Mouse (Mus musculus) CH12.LX (cell line): ENCODE results near the gene Vmn2r83. TPM values are rescaled to one million over a fixed set of nuclear protein-coding genes. Genes with fewer than 3 reads are reported as not detected.

Experiments used
- DNase-seq: peaks from one replicate; pipeline ENCODE4 v3.0.0-alpha.2; 2013; ENCODE audit errors: extremely low read depth
- H3K27ac ChIP-seq: 2 replicates; pipeline ENCODE4 v1.5.1; 2012; ENCODE audit warnings: low read depth, mild to moderate bottlenecking, control low read depth, moderate library complexity; ENCODE audit not compliant: insufficient read depth
- H3K27me3 ChIP-seq: replicated peaks from 2 replicates; pipeline ENCODE3; 2012; ENCODE audit warnings: inconsistent platforms
- H3K36me3 ChIP-seq, 2 experiments: replicated peaks in 1 of 2; 2 replicates each; pipeline versions ENCODE3 to v1.6.1; 2012; ENCODE audit warnings: inconsistent platforms in 1 of 2, low read length in 1 of 2, mild to moderate bottlenecking in 1 of 2, mixed read lengths in 1 of 2, moderate library complexity in 1 of 2; ENCODE audit not compliant: control insufficient read depth in 1 of 2, insufficient read depth in 1 of 2
- H3K4me1 ChIP-seq, 2 experiments: 2 replicates each; pipeline ENCODE4 v1.6.1; 2012; ENCODE audit warnings: inconsistent platforms in 1 of 2, moderate library complexity in 1 of 2; ENCODE audit not compliant: insufficient read depth in 2 of 2, control insufficient read depth in 1 of 2
- H3K4me2 ChIP-seq: 2 replicates; pipeline ENCODE4 v1.6.1; 2012; ENCODE audit warnings: low read depth, mild to moderate bottlenecking, control low read depth; ENCODE audit not compliant: poor library complexity, insufficient read depth, severe bottlenecking
- H3K4me3 ChIP-seq, 3 experiments: fragments of 150-350 bp in 1 of 3; sonication (generic) in 1 of 3; replicated peaks in 1 of 3; 2 replicates each; pipeline versions ENCODE3 to v1.5.1; 2011 to 2012; ENCODE audit warnings: low read depth in 2 of 3, low read length in 2 of 3, mild to moderate bottlenecking in 2 of 3, moderate library complexity in 2 of 3, control low read depth in 1 of 3, improper control_type of control experiment in 1 of 3, inconsistent platforms in 1 of 3, mixed read lengths in 1 of 3; ENCODE audit not compliant: poor library complexity in 1 of 3
- H3K79me2 ChIP-seq: replicated peaks from 2 replicates; pipeline ENCODE4 v1.6.1; 2012; ENCODE audit warnings: mild to moderate bottlenecking, moderate library complexity; ENCODE audit not compliant: control insufficient read depth, poor library complexity, insufficient read depth, severe bottlenecking; ENCODE audit errors: extremely low read depth
- H3K9ac ChIP-seq: 2 replicates; pipeline ENCODE4 v1.6.1; 2012; ENCODE audit warnings: low read depth, mild to moderate bottlenecking, control low read depth, moderate library complexity; ENCODE audit not compliant: insufficient read depth
- H3K9me3 ChIP-seq: replicated peaks from 2 replicates; pipeline ENCODE3; 2012; ENCODE audit warnings: low read length, inconsistent platforms, mixed read lengths
- BHLHE40 ChIP-seq: IDR thresholded peaks from 2 replicates; pipeline ENCODE4 v1.6.1; 2011; ENCODE audit warnings: mild to moderate bottlenecking, low read depth, low read length, improper control_type of control experiment
- CHD1 ChIP-seq: IDR thresholded peaks from 2 replicates; pipeline ENCODE4 v1.6.1; 2012; ENCODE audit warnings: low read depth, low read length, improper control_type of control experiment, inconsistent platforms
- E2F4 ChIP-seq: IDR thresholded peaks from 2 replicates; pipeline ENCODE4 v1.6.1; 2011; ENCODE audit warnings: low read depth, low read length, improper control_type of control experiment; ENCODE audit not compliant: insufficient replicate concordance
- ELF1 ChIP-seq: IDR thresholded peaks from 2 replicates; pipeline ENCODE4 v1.6.1; 2014; ENCODE audit warnings: low read depth, mild to moderate bottlenecking, inconsistent platforms, low read length, improper control_type of control experiment
- EP300 ChIP-seq: IDR thresholded peaks from 2 replicates; pipeline ENCODE4 v1.6.1; 2011; ENCODE audit warnings: low read length, improper control_type of control experiment
- ETS1 ChIP-seq: conservative IDR thresholded peaks from 2 replicates; pipeline ENCODE4 v1.6.1; 2012; ENCODE audit warnings: low read depth, mild to moderate bottlenecking, inconsistent platforms, low read length, improper control_type of control experiment, moderate library complexity
- GABPA ChIP-seq: IDR thresholded peaks from 2 replicates; pipeline ENCODE4 v1.6.1; 2012; ENCODE audit warnings: low read depth, low read length, improper control_type of control experiment, inconsistent platforms; ENCODE audit not compliant: insufficient replicate concordance
- HCFC1 ChIP-seq: IDR thresholded peaks from 2 replicates; pipeline ENCODE4 v1.6.1; 2012; ENCODE audit warnings: low read depth, mild to moderate bottlenecking, inconsistent platforms, low read length, improper control_type of control experiment
- JUND ChIP-seq: conservative IDR thresholded peaks from 2 replicates; pipeline ENCODE4 v1.6.1; 2011; ENCODE audit warnings: low read depth, low read length, improper control_type of control experiment
- MAFK ChIP-seq: IDR thresholded peaks from 2 replicates; pipeline ENCODE4 v1.6.1; 2011; ENCODE audit warnings: low read length, improper control_type of control experiment; ENCODE audit not compliant: insufficient replicate concordance
- MAX ChIP-seq: IDR thresholded peaks from 2 replicates; pipeline ENCODE4 v1.6.1; 2011; ENCODE audit warnings: low read length, improper control_type of control experiment
- MAZ ChIP-seq: IDR thresholded peaks from 2 replicates; pipeline ENCODE4 v1.6.1; 2012; ENCODE audit warnings: low read depth, mild to moderate bottlenecking, inconsistent platforms, low read length, improper control_type of control experiment, moderate library complexity
- MEF2A ChIP-seq: IDR thresholded peaks from 2 replicates; pipeline ENCODE4 v1.6.1; 2014; ENCODE audit warnings: low read depth, mild to moderate bottlenecking, inconsistent platforms, low read length, improper control_type of control experiment, borderline replicate concordance
- PAX5 ChIP-seq: IDR thresholded peaks from 2 replicates; pipeline ENCODE4 v1.6.1; 2012; ENCODE audit warnings: low read length, inconsistent platforms, mixed read lengths
- RAD21 ChIP-seq: IDR thresholded peaks from 2 replicates; pipeline ENCODE4 v1.6.1; 2011; ENCODE audit warnings: low read depth, mild to moderate bottlenecking, low read length, improper control_type of control experiment, moderate library complexity
- RCOR1 ChIP-seq: conservative IDR thresholded peaks from 2 replicates; pipeline ENCODE4 v1.6.1; 2012; ENCODE audit warnings: low read depth, mild to moderate bottlenecking, inconsistent platforms, low read length, improper control_type of control experiment
- TCF12 ChIP-seq: IDR thresholded peaks from 2 replicates; pipeline ENCODE4 v1.6.1; 2014; ENCODE audit warnings: low read depth, mild to moderate bottlenecking, inconsistent platforms, low read length, improper control_type of control experiment
- USF1 ChIP-seq: IDR thresholded peaks from 2 replicates; pipeline ENCODE4 v1.6.1; 2014; ENCODE audit warnings: low read depth, mild to moderate bottlenecking, inconsistent platforms, low read length, improper control_type of control experiment
- USF2 ChIP-seq: conservative IDR thresholded peaks from 2 replicates; pipeline ENCODE4 v1.6.1; 2011; ENCODE audit warnings: low read depth, low read length, improper control_type of control experiment
- ZMIZ1 ChIP-seq: IDR thresholded peaks from 2 replicates; pipeline ENCODE4 v1.6.1; 2012; ENCODE audit warnings: low read depth, mild to moderate bottlenecking, inconsistent platforms, low read length, improper control_type of control experiment
- ZNF384 ChIP-seq: IDR thresholded peaks from 2 replicates; pipeline ENCODE4 v1.6.1; 2012; ENCODE audit warnings: low read depth, low read length, improper control_type of control experiment, inconsistent platforms
- dilution Hi-C: fragments of 300-500 bp; cut with MboI; formaldehyde crosslinking; loops from 2 replicates; pipeline ENCODE4 v1.14.3; 2020; ENCODE audit warnings: low sequenced_read_pairs; ENCODE audit not compliant: extremely low pct_unique_long_range_greater_than_20kb, extremely low pct_ligation_motif_present
- in situ Hi-C: fragments of 300-500 bp; cut with MboI; formaldehyde crosslinking; loops from 3 replicates; pipeline ENCODE4 v1.14.3; 2019; ENCODE audit warnings: low sequenced_read_pairs, low pct_ligation_motif_present, low pct_unique_long_range_greater_than_20kb, mixed read lengths
- polyA plus RNA-seq: library from polyadenylated mRNA; unstranded; fragments of >175 nt; gene quantifications from 2 replicates; pipeline ENCODE4 v1.2.1, GENCODE M21; 2012; ENCODE audit warnings: low read depth; ENCODE audit not compliant: insufficient read length
- total RNA-seq, 2 experiments: library from RNA; depleted of rRNA; stranded (reverse); fragments of 300-350 nt in 1 of 2; fragments of >200 nt in 1 of 2; gene quantifications; 2 replicates each; pipeline ENCODE4 v1.2.3; 2012 to 2014

Gene Vmn2r83
- total and polyA plus RNA-seq, 3 experiments, result not detected

- in situ Hi-C loops (no loop called here), dilution Hi-C loops (no loop called here)
- Histone ChIP-seq H3K36me3 (peaks cover 20 to 41% of the 10 kb centered on the region in 2 experiments), H3K4me2 (no peak overlapping the region), H3K4me3 (no peak overlapping the region), H3K27me3 (peaks cover 2% of the 10 kb centered on the region), H3K9me3 (no peaks in the 10 kb centered on the region), H3K9ac (no peak overlapping the region), H3K27ac (no peak overlapping the region), H3K79me2 (no peaks in the 10 kb centered on the region), H3K4me1 (peaks cover 4 to 26% of the 10 kb centered on the region in 2 experiments; a peak in 3 of 4 replicates)
- TF ChIP-seq RAD21 (no peak), ETS1 (no peak), MAZ (no peak), JUND (no peak), EP300 (no peak), USF2 (no peak), ELF1 (no peak), MAFK (no peak), TCF12 (no peak), USF1 (no peak), ZMIZ1 (no peak), HCFC1 (no peak)
- DNase-seq, result no peak
Observed at GRCm38 (mm10) chr10:79536461-79537080, 68.0 kb downstream of the Vmn2r83 start.

GRCm38 (mm10) chr10:79537271-79537670 lies 68.7 kb downstream of the Vmn2r83 start:
- Histone ChIP-seq H3K27ac (no peak overlapping the region), H3K4me2 (no peak overlapping the region), H3K27me3 (peaks cover 2% of the 10 kb centered on the region), H3K79me2 (no peaks in the 10 kb centered on the region), H3K36me3 (peaks cover 27 to 45% of the 10 kb centered on the region in 2 experiments), H3K4me1 (peaks cover 4 to 25% of the 10 kb centered on the region in 2 experiments; a peak in 3 of 4 replicates), H3K9me3 (no peaks in the 10 kb centered on the region), H3K9ac (no peak overlapping the region), H3K4me3 (no peak overlapping the region)
- no peak for DNase-seq
- dilution Hi-C loops, result no loop called here
- in situ Hi-C loops, result no loop called here
- TF ChIP-seq HCFC1 (no peak), USF1 (no peak), E2F4 (no peak), RCOR1 (no peak), MAFK (no peak), MAX (no peak), BHLHE40 (no peak), ZNF384 (no peak), GABPA (no peak), CHD1 (no peak), PAX5 (no peak), MEF2A (no peak), ELF1 (no peak)
